Mouse (Mus musculus) MEL (cell line): ENCODE results near the gene Syn3.

Experiments
- CTCF ChIP-seq, 3 experiments: IDR thresholded peaks in 2 of 3; conservative IDR thresholded peaks in 1 of 3; 2 replicates each; pipeline ENCODE4 v1.5.1; 2011 to 2012; ENCODE audit warnings: low read length in 3 of 3, low read depth in 2 of 3, mild to moderate bottlenecking in 2 of 3, improper control_type of control experiment in 1 of 3, inconsistent platforms in 1 of 3, mixed read lengths in 1 of 3, moderate library complexity in 1 of 3; ENCODE audit not compliant: control insufficient read depth in 1 of 3, insufficient read depth in 1 of 3, poor library complexity in 1 of 3, severe bottlenecking in 1 of 3
- E2F4 ChIP-seq: IDR thresholded peaks from 2 replicates; pipeline ENCODE4 v1.6.1; 2011; ENCODE audit warnings: low read depth, low read length, improper control_type of control experiment, borderline replicate concordance
- EP300 ChIP-seq, 2 experiments: IDR thresholded peaks; 2 replicates each; pipeline ENCODE4 v1.6.1; 2011; ENCODE audit warnings: improper control_type of control experiment in 2 of 2, low read length in 2 of 2, low read depth in 1 of 2, mild to moderate bottlenecking in 1 of 2
- GABPA ChIP-seq: IDR thresholded peaks from 2 replicates; pipeline ENCODE4 v1.6.1; 2012; ENCODE audit warnings: low read depth, mild to moderate bottlenecking, inconsistent platforms, low read length, improper control_type of control experiment, moderate library complexity
- KAT2A ChIP-seq: conservative IDR thresholded peaks from 2 replicates; pipeline ENCODE4 v1.6.1; 2012; ENCODE audit warnings: low read depth, low read length, improper control_type of control experiment, inconsistent platforms
- MAZ ChIP-seq: IDR thresholded peaks from 2 replicates; pipeline ENCODE4 v1.6.1; 2012; ENCODE audit warnings: low read depth, mild to moderate bottlenecking, inconsistent platforms, low read length, improper control_type of control experiment
- MEF2A ChIP-seq: IDR thresholded peaks from 2 replicates; pipeline ENCODE4 v1.6.1; 2014; ENCODE audit warnings: low read depth, mild to moderate bottlenecking, inconsistent platforms, low read length, improper control_type of control experiment; ENCODE audit not compliant: poor library complexity, insufficient replicate concordance, severe bottlenecking; ENCODE audit errors: extremely low read depth
- RAD21 ChIP-seq: IDR thresholded peaks from 2 replicates; pipeline ENCODE4 v1.6.1; 2011; ENCODE audit warnings: mild to moderate bottlenecking, low read depth, low read length, improper control_type of control experiment
- ZC3H11A ChIP-seq: IDR thresholded peaks from 2 replicates; pipeline ENCODE4 v1.6.1; 2012; ENCODE audit warnings: low read depth, mild to moderate bottlenecking, inconsistent platforms, low read length, improper control_type of control experiment

DNA sequence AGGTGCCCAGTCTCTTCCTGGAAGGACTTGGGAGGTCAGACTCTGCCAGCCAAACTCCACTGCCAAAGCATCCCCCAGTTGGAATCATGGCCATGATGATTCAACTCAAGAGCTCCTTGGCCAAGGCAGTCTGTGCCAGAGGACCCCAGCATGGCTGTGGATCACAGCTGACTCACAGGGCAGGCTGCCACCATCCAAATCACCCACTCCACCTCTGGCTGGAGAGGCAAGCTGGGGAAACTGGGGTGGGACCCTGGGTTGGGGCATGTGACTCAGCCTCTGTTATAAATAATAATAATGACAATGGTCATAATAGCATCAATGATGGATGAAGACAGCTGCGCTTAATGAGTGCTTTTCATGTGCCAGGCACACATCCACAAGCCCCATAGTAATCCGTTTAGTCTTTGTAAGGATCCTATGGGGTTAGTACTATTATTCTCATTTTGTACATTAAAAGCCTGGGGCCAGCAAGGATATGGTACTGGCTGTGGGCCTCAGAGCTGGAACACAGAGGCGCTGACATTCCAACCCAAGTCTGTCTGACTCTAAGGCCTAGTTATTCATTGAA lies 398.3 kb downstream of the Syn3 start:
- TF ChIP-seq GABPA (no peak), RAD21 (no peak), E2F4 (no peak), MAZ (no peak), MEF2A (no peak), KAT2A (no peak), CTCF (IDR thresholded peaks at IDR 0.05 in 2 of 3, conservative IDR thresholded peaks at IDR 0.05 in 1 of 3; ENCODE audit: control insufficient read depth in 1 of 3, insufficient read depth in 1 of 3, low read depth in 2 of 3, low read length in 3 of 3, poor library complexity in 1 of 3, severe bottlenecking in 1 of 3) (no peak), ZC3H11A (no peak), EP300 (IDR thresholded peaks at IDR 0.05; ENCODE audit: low read depth in 1 of 2, low read length in 2 of 2) (no peak)
